Mouse (Mus musculus) kidney, adult 11 months (tissue): ENCODE results near the gene Teddm1b.
"Not testable (repeated sequence)": the region's sequence is repeated elsewhere in the genome, so short reads cannot be mapped to it uniquely, and the experiment has no call there.

Experiments
- DNase-seq: peaks from one replicate; pipeline ENCODE4 v3.0.0; 2022

The Teddm1b gene

DNA sequence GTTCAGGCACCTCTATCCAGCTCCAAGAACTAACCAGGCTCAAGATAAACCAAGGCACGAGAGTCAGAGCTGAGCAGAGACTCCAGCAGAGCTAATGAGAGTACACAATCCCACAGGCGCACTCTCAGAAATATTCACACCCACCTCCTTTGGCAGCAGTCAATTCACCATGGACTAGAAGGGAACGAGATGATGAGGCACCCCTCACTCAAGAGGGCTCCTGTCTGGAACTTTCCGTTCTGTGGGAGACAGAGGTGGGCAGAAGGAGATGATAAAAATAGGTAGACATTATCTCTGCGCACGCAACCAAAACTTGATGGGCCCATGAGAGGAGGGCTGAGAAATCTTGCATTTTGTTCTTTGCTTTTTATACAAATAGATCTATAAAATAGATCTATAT, at the start of gene Teddm1b:
TSS of gene Teddm1b (plus strand) at position 301 of the 400 bp plus-strand sequence.
- DNase-seq, result no peak

DNA sequence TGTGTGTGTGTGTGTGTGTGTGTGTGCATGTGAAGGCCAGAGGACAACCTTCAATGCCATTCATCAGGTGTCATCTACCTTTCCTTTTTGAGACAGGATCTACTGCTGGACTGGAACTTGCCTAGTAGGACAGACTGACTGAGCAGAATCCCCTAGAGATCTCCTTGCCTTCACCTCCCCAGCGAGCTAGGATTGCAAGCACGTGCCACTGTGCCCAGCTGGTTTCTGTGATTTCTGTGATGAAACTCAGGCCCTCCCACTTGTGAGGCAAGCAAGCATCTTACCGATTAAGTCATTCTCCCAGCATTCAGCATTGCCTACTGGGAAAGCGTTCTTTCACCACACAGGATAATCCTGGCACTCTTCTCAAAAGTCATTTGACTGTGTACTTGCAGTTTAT, 43.4 kb upstream of the Teddm1b start:
- DNase-seq, result no peak

DNA sequence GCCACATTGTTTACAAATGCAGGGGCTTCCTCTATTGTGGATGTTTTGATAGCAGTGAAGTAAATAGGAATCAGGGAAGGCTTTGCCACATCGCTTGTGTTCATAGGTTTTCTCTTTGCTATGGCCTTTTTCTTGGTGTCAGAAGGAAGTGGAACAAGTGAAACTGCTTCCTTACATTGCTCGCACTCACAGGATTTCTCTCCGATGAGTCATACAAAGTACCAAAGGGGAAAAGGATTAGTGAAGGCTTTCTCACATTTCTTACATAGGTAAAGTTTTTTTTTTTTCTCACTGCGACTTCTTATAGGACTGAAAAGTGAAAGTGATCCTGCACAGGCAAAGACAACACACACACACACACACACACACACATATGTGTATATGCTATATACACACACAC, 38.1 kb upstream of the Teddm1b start:
- DNase-seq, result no peak

DNA sequence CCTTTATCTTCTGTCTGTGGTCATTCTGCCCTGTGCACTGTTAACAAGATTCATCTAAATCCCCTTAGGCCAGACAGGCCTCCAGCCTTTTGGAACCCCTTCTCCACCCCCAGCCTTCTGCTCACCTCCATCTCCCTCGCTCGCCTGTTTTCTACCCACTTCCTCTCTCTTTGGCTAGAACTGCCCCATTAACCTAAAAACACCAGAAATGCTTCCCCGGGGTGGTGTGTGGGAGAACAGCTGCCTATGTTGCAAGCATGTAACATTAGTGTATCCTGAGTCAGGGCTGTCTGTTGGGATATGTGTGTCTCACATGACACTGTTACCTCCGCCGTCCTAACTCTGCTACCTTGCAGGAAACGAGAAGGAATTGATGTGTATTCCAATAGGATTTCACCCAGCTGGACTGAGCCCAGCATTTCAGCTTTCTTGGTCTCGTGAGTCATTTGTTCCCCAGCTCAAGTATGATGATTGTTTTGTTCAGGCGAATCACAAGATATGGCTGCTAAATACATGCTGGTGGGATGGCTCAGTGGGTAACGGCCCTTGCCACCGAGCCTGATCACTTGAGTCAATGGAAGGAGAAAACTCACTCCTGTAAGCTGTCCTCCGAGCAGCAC, 31.9 kb upstream of the Teddm1b start:
- no peak for DNase-seq

DNA sequence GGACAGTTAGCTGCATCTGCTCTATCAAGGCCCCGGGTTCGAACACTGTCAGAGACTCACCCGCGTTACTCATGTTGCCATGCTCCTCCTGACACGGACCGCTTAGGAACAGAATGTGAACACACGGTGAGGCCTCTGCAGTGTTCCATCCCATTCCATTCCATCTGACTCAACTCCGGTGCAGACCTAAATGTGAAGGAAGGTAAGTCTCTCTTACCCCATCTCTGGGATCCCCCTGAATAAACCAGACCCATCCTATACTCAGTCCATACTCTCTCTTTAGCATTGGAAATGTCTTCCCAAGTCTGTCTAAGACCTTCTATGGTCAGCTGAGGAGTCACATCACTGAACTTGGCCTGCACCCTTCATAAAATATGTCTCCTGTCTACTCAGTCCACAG, 30.1 kb upstream of the Teddm1b start, which contains the start of gene Rgsl1:
TSS of gene Rgsl1 (minus strand) at position 101 of the 400 bp plus-strand sequence.
- no peak for DNase-seq

DNA sequence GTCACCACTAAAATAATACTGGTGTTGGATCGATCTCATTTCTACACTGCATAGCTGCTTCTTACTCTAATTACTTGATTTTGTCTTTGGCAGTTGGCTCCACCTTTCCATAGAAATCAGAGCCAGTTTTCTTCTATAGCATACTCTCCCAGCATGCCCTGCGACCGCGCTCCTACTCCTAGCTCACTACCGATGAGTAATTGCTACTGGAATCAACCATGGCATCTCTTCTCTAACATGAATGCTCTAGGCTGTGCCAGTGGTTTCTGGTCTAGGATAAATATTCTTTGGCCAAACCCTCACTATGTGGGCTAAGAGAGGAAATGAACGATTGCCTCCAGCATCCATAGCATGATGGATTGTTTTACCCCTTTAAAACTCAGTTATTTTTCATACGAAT, 27.7 kb upstream of the Teddm1b start:
- DNase-seq, result no peak

DNA sequence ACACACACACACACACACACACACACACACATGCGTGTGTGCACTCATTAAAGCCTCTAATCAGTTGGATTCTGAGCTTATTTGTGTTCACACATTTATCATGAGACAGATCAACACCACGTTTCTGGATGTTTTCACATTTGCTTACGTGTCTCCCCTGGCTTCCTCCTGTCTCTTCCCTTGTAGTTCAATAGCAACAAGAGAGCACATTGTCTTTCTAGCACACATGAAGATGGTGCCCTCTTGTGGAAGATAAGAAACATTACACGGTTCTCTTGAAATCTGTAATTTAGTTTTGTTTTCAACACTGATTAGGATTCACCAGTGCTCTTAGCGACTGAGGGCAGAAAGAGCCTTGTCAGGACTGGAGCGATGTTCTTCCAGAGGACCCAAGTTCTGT, 27.3 kb upstream of the Teddm1b start:
- no peak for DNase-seq

DNA sequence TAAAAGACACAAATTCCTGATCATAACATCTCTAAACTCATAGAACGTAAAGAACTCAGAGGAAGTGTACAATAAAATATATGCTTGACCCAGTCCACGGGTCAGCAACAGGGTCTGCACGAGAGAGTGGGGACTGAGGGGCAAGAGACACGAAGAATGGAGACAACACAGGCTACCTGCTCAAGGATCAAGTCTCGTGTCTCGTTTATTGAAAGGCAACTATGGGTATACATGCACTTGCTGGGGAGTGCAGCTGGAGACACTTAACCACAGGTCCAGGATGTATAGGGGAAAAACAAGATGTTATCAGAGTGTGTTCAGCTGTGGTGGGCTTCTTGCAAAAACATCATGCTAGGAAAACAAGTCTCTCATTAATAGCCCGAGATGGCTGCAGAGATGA, 21.4 kb upstream of the Teddm1b start:
- not testable (repeated sequence) for DNase-seq

DNA sequence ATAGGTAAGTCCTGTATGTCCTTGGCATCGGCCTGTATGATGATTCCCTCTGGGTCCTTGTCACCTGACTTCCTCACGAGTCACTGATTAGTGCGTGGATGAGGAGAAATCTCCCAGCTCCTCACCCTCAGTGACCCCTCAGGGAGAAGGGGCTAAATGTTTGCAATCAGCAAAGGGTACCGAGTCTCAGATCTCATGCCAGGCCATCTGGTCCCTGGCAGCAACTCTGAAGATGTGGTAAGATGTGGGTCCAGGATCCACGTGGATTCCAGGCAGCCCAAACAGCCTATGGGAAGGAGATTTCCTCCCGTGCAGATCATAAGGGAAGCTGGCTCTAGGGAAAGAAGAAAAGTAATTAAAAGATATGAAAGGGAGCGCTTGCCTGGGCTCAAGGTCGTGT, 18.2 kb upstream of the Teddm1b start:
- no peak for DNase-seq

DNA sequence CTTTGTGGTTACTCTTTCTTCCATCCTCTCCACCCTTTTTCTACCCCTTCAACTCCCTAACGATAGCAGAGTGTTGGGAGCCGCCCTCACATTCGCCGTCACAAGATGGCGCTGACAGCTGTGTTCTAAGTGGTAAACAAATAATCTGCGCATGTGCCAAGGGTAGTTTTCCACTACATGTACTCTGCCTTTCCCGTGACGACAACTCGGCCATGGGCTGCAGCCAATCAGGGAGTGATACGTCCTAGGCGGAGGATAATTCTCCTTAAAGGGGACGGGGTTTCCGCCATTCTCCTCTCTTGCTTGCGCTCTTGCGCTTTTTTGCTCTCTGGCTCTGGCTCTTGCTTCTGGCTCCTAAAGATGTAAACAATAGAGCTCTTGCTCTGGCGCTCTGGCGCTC, 6.2 kb downstream of the Teddm1b start:
- not testable (repeated sequence) for DNase-seq

DNA sequence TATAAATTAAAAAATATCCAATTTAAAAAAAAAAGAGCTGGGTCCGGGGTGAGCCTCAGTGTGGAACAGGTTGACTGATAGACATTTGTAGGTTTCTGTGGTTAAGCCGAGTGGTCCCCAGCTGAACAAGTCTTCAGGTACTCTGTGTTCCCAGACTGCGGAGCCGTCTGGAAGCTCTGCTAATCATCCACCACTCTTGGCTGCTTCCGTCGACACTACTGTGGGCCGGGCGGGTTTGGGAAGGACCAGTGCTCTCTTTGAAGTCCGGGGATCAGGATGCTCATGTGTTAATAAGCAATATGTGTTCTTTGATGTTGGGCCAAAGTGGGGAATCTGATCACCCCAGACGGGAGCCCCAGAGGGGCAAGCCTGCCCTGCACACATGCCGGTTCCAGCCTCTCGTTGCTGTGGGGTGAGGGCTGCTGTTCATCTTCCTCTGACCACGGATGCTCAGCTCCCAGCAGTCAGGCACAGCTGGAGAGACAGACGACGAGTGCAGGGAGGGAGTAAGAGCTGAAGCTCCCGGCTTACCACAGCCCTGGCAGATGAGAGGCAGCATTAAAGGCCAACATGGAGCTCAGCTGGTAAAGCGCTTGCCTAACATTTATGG, 12.0 kb downstream of the Teddm1b start:
- no peak for DNase-seq

DNA sequence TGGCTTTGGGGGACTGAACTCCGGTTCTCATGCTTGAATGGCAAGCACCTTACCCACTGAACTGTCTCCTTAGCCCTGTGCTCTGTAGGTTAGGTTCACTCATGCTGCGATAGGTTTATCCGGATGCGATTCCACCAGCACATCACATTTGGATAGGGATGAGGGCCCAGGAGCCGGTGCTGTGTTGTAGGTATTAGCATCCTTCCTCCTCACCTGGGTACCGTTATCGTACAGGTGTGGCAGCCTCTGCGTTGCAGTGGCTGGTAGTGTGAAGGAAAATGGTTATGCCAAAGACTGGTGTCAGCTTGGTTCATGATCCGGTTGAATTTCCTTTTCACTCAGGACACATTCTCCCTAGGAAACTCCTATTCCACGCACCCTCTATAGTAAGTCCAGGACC, 16.0 kb downstream of the Teddm1b start:
- no peak for DNase-seq

DNA sequence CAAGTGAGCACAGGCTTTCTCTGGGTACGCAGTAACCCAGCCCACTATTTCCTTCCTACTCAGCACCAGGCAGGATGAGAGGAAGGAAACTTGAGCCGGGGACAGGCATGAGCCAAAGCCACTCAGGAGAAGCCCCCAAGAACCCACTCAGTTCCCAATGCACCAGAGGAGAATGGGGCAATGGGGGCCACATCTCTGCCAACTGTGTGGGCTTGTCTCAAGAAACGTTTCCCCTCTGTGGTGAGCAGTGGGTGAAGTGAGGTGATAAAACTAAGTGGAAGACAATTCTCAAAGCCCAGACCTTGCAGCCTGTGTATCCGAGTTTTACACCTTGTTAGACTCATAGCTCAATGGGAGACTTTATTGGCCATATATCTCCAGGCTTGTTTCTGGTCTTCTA, 17.3 kb downstream of the Teddm1b start, which contains the start of gene Teddm1a:
TSS of gene Teddm1a (plus strand) at position 301 of the 400 bp plus-strand sequence.
- DNase-seq, result no peak

DNA sequence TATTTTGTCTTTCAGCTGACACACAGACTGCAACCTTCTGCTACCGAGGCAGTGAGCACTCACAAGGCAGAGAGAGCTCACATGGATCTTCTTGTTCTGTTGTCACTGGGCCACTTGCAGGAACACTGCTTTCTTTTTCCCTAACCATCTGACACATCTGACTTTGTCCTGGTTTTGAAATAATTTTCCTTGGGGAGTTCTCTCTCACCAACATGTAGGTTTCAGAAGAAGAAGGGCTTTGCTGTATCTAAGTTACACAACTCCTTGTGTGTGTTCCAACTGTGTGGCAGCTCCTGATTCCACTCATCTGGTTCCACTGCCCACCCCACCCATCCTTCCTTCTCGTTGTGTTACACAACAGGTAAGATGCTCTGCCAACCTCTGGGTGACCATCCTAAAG, 19.6 kb downstream of the Teddm1b start:
- DNase-seq, result no peak

DNA sequence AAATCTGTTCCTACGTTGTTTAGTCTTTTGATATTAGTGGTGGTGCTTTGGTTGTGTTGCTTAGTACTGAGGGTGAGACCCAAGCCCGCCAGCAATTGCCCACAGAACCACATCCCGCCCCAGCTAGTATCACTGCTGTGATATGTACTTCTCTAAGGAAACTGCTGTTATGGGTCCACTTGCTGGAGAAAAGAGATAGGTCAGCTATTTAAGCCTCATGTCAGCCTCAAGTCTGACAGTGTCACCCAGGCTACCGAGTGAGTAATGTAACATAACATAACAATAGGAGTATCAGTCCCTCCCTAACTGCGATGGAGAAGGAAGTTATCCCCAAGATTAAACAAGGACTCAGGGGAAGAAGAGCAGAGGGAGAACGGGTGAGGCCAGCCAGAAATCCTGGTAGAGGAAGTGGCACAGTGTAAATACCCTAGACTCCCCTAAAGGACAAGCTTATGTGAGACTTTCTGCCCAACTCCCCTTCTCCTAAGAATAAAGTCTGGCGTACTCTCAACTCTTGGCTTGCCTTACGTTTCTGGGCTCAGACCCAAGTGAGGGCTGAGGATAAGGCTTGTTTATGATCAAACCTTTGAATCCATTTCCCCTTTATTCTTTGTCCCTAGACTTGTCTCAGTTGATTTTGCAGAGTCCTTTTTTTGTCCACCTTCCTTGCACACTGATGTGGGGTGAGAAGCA, 20.2 kb downstream of the Teddm1b start:
- DNase-seq, result no peak

DNA sequence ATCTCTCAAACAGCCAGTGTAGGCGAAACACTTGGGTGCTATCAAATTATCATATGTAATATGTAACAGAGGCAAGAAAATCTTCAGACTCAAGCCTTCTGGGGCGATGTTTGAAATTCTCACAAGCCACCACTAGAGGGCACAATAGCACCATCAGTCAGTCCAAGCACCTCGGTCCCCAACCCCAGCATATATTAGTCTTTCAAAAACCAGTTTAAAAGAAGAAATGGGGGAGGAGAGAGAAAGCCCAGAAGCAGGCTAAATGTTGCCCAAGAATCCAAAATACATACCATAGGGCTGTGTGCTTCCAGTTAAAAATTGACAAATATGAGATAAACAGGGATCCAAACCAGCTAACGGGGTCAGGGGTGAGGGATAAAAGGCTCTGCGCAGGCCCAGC, 20.8 kb downstream of the Teddm1b start:
- peak; percentile 47 for DNase-seq

DNA sequence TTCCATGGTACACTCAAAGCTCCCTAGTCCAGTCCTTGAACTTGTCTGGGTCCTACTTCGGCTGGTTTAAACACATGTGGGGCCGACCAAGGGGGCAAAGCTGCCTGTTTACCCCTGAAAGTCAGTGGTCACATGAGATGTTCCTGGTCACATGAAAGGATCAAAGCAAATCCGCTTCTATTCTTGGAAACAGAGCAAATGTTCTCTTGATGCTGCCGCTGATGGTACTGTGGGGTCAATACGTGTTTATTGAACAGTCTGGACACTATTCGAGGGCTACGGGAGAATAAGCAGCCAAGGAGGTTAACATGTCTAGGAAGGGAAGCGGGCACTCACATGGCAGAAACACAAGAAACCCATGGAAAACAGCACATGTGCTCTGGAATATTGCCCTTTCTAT, 23.1 kb downstream of the Teddm1b start:
- DNase-seq, result no peak

DNA sequence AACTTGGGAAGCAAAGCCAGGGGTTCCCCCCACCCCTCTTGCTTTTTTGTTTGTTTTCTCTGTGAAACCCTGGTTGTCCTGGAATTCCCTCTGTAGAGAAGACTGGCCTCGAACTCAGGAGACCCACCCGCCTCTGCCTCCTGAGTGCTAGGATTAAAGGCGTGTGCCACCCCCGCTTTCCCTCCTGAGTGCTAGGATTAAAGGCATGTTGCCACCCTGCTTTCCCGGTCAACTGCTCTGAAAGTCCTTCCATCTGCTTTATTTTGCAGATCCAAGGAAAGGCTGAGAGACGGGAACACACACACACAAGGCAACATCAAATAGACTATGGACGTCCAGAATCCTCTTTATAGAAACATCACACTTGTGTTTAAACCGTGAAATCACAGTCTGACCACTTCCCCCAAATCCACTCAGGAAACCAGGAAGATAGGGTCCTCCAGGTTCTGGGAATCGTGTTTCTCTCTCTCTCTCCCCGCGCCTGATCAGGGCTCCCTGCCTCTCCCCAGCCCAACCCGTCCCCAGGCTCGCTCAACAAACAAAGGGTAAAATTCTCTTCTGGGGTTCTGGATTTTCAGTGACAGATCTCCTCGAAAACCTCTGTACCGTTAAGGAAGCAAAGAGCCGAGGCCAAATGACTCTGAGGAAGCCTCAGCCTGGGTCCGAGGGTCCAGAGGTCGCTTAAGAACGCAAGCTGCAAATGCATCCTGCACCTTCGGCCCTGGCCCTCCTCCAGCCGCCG, 25.0 kb downstream of the Teddm1b start:
- DNase-seq, result no peak

DNA sequence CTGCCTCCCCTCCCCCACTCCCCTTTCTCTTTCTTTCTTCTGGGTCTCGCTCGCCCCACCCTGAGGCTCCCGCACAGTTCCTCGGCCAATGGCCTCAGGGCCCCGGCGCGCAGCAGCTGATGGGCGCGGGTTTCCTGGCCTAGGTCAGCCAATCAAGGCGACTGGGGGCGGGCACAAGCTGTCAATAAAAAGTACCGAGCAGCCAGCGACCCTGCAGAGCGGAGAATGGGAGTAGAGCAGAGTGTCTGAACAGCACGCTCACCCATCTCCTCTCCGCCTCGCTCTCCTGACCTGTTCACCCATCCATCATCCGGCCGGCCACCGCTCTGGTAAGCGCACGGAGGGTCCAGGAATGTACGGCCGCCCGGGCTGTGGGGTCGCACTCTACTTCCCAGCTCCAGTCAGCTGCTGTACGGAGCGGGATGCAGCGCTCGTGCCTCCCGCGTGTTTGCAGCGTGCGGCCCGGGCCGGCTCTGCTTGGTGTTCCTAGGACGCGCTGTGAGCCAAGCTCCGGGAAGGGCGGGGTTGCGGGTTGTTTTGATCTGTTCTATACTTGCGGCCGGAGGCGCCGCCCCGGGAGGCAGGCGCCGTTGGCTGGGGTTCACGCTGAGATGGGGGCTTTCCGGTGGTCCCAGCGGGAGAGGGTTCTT, 25.7 kb downstream of the Teddm1b start, which contains the start of the genes Glul and Teddm2:
TSS of gene Glul (plus strand) at position 214 of the 650 bp plus-strand sequence.
TSS of gene Teddm2 (minus strand) at position 498 of the 650 bp plus-strand sequence.
- DNase-seq, result peak; percentile 98

DNA sequence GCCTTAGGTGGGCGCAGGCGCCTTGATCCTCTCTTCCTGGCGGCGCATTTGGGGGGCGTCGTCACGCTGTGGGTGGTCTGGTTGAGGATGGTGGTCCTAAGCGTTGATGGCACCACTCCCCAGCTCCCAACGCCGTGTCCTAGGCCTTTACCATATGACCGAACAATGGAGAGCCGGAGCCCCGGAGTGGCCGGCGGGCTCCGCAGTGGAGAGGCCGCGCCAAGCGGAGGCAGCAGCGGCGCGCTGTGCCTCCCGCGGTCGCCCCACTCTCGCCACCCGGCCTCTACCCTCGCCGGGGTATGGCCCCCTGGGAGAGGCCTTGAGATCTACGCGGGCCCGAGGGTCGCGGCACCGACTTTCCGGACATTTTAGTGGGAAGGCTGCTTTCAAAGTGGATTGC, 26.2 kb downstream of the Teddm1b start:
- DNase-seq, result no peak

DNA sequence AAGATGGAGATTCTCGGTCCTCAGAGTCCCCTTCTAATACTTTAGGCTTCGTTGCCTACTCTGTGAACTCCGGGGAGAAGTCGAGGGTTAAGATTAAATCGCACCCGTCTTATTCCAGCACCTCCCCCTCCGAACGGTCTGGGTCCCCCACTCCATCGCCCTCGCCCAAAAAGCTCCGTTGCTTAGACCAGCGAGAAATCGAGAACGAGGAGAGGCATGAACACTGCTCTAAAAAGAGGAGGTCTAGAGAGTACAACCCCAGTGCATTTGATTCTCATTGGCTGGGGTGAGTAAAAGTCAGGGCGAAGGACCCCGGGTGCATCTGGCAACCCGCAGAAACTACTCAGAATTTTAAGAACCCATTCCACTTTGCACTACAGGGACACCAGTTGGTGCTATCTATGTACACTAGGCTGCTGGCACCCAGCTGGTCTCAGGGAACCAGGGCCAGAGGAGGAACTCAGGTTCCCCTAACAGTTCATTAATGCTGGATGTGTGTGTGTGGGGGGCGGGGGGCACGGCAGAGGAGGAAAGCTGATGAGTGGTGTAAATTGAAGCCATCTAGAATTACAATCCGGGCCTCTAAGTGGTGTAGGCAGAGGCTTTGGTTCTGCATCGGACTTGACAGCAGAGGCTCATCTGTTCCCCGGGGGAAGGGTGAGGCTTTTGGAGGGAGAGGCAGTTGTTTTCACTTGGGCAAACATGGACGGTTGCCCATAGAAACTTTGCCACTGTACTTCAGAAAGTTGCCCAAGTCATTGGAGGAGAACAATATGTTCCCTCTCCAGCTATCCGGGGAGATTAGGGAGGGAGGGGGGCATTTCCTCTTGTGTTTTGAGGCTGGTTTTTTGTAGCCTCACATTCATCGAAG, 26.9 kb downstream of the Teddm1b start:
- DNase-seq, result no peak

DNA sequence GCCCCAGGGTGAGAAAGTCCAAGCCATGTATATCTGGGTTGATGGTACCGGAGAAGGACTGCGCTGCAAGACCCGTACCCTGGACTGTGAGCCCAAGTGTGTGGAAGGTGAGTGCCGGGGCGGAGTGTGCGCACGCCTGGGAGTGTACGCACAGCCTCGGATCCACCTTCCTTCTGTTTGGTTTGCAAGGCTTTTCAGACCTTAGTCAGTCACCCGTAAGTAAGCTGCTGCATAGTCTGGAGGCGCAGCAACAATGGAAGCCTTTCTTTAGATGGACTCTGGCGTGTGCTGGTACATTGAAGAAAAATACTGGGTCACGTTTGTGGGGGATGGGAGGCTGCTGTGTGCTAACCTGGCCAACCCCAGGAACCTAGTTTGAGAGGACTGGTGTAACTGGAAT, 28.9 kb downstream of the Teddm1b start:
- DNase-seq, result no peak
